Mouse (Mus musculus): ENCODE measurements around the gene Slc6a6. TPM values are rescaled to one million over a fixed set of nuclear protein-coding genes. Genes with fewer than 3 reads are reported as not detected.
A peak's percentile ranks its signal among the peaks of the same experiment; 100 is the strongest.

Slc6a6 gene
- polyA plus RNA-seq, 1 experiment: 114 TPM

- Histone ChIP-seq H3K4me3 (ENCODE audit: control insufficient read depth, low read depth, low read length) (no peak overlapping the region), H3K36me3 (ENCODE audit: control insufficient read depth, insufficient read depth, low read length) (no peaks in the 10 kb centered on the region), H3K27ac (ENCODE audit: control insufficient read depth, insufficient read depth, low read depth, low read length) (no peak overlapping the region), H3K4me1 (ENCODE audit: control insufficient read depth, insufficient read depth, low read length) (peaks cover 16% of the 10 kb centered on the region), H3K27me3 (ENCODE audit: control insufficient read depth, insufficient read depth, low read length) (no peaks in the 10 kb centered on the region)
- TF ChIP-seq CTCF (IDR thresholded peaks at IDR 0.05; ENCODE audit: control insufficient read depth, insufficient read depth, insufficient replicate concordance, low read depth, low read length) (no peak; the same call in 1 of the 2 replicates), POLR2A (IDR thresholded peaks at IDR 0.05; ENCODE audit: control insufficient read depth, low read depth, low read length) (no peak)
These were observed 732 bp upstream of the Slc6a6 start for GRCm38 (mm10) chr6:91683121-91683520.

- peaks cover 13% of the 10 kb centered on the region for H3K4me1 ChIP-seq (ENCODE audit: control insufficient read depth, insufficient read depth, low read length)
- no peaks in the 10 kb centered on the region for H3K27me3 ChIP-seq (ENCODE audit: control insufficient read depth, insufficient read depth, low read length)
- TF ChIP-seq POLR2A (IDR thresholded peaks at IDR 0.05; ENCODE audit: control insufficient read depth, low read depth, low read length) (no peak), CTCF (IDR thresholded peaks at IDR 0.05; ENCODE audit: control insufficient read depth, insufficient read depth, insufficient replicate concordance, low read depth, low read length) (no peak)
- no peaks in the 10 kb centered on the region for H3K36me3 ChIP-seq (ENCODE audit: control insufficient read depth, insufficient read depth, low read length)
- H3K4me3 ChIP-seq (ENCODE audit: control insufficient read depth, low read depth, low read length): peak overlapping the region; percentile 80
- no peak overlapping the region for H3K27ac ChIP-seq (ENCODE audit: control insufficient read depth, insufficient read depth, low read depth, low read length)
These were observed 599 bp downstream of the Slc6a6 start for GRCm38 (mm10) chr6:91684474-91684829.

GRCm38 (mm10) chr6:91684831-91685532 lies 1.1 kb downstream of the Slc6a6 start:
- H3K4me1 ChIP-seq (ENCODE audit: control insufficient read depth, insufficient read depth, low read length): peaks cover 13% of the 10 kb centered on the region
- no peaks in the 10 kb centered on the region for H3K36me3 ChIP-seq (ENCODE audit: control insufficient read depth, insufficient read depth, low read length)
- TF ChIP-seq CTCF (IDR thresholded peaks at IDR 0.05; ENCODE audit: control insufficient read depth, insufficient read depth, insufficient replicate concordance, low read depth, low read length) (no peak), POLR2A (IDR thresholded peaks at IDR 0.05; ENCODE audit: control insufficient read depth, low read depth, low read length) (no peak; the same call in 1 of the 2 replicates)
- H3K4me3 ChIP-seq (ENCODE audit: control insufficient read depth, low read depth, low read length): peak overlapping the region; percentile 80
- H3K27me3 ChIP-seq (ENCODE audit: control insufficient read depth, insufficient read depth, low read length): no peaks in the 10 kb centered on the region
- no peak overlapping the region for H3K27ac ChIP-seq (ENCODE audit: control insufficient read depth, insufficient read depth, low read depth, low read length)

- H3K4me1 ChIP-seq (ENCODE audit: control insufficient read depth, insufficient read depth, low read length): peaks cover 13% of the 10 kb centered on the region
These were observed 1.7 kb downstream of the Slc6a6 start for GRCm38 (mm10) chr6:91685533-91685883.

GRCm38 (mm10) chr6:91685896-91686295 lies 2.0 kb downstream of the Slc6a6 start:
- Histone ChIP-seq H3K4me3 (ENCODE audit: control insufficient read depth, low read depth, low read length) (no peak overlapping the region; the same call in 1 of the 2 replicates), H3K27ac (ENCODE audit: control insufficient read depth, insufficient read depth, low read depth, low read length) (no peak overlapping the region), H3K4me1 (ENCODE audit: control insufficient read depth, insufficient read depth, low read length) (peaks cover 13% of the 10 kb centered on the region), H3K36me3 (ENCODE audit: control insufficient read depth, insufficient read depth, low read length) (no peaks in the 10 kb centered on the region), H3K27me3 (ENCODE audit: control insufficient read depth, insufficient read depth, low read length) (no peaks in the 10 kb centered on the region)
- TF ChIP-seq POLR2A (IDR thresholded peaks at IDR 0.05; ENCODE audit: control insufficient read depth, low read depth, low read length): no peak
- no peak for TF ChIP-seq CTCF (IDR thresholded peaks at IDR 0.05; ENCODE audit: control insufficient read depth, insufficient read depth, insufficient replicate concordance, low read depth, low read length)

More at GRCm38 (mm10) chr6:91685533-91685883, 1.7 kb downstream of the Slc6a6 start:
- Histone ChIP-seq H3K27me3 (ENCODE audit: control insufficient read depth, insufficient read depth, low read length) (no peaks in the 10 kb centered on the region), H3K4me3 (ENCODE audit: control insufficient read depth, low read depth, low read length) (no peak overlapping the region; the same call in 1 of the 2 replicates), H3K27ac (ENCODE audit: control insufficient read depth, insufficient read depth, low read depth, low read length) (no peak overlapping the region), H3K36me3 (ENCODE audit: control insufficient read depth, insufficient read depth, low read length) (no peaks in the 10 kb centered on the region)
- TF ChIP-seq POLR2A (IDR thresholded peaks at IDR 0.05; ENCODE audit: control insufficient read depth, low read depth, low read length) (no peak), CTCF (IDR thresholded peaks at IDR 0.05; ENCODE audit: control insufficient read depth, insufficient read depth, insufficient replicate concordance, low read depth, low read length) (no peak)

- H3K27me3 ChIP-seq (ENCODE audit: control insufficient read depth, insufficient read depth, low read length): no peaks in the 10 kb centered on the region
- no peak overlapping the region for H3K4me3 ChIP-seq (ENCODE audit: control insufficient read depth, low read depth, low read length)
- H3K27ac ChIP-seq (ENCODE audit: control insufficient read depth, insufficient read depth, low read depth, low read length): no peak overlapping the region
- no peaks in the 10 kb centered on the region for H3K36me3 ChIP-seq (ENCODE audit: control insufficient read depth, insufficient read depth, low read length)
- TF ChIP-seq POLR2A (IDR thresholded peaks at IDR 0.05; ENCODE audit: control insufficient read depth, low read depth, low read length) (no peak), CTCF (IDR thresholded peaks at IDR 0.05; ENCODE audit: control insufficient read depth, insufficient read depth, insufficient replicate concordance, low read depth, low read length) (no peak)
- H3K4me1 ChIP-seq (ENCODE audit: control insufficient read depth, insufficient read depth, low read length): peaks cover 13% of the 10 kb centered on the region
These were observed 2.7 kb downstream of the Slc6a6 start for GRCm38 (mm10) chr6:91686597-91686996.

- H3K4me1 ChIP-seq (ENCODE audit: control insufficient read depth, insufficient read depth, low read length): peaks cover 13% of the 10 kb centered on the region
- TF ChIP-seq POLR2A (IDR thresholded peaks at IDR 0.05; ENCODE audit: control insufficient read depth, low read depth, low read length): no peak
- H3K36me3 ChIP-seq (ENCODE audit: control insufficient read depth, insufficient read depth, low read length): no peaks in the 10 kb centered on the region
- no peak overlapping the region for H3K27ac ChIP-seq (ENCODE audit: control insufficient read depth, insufficient read depth, low read depth, low read length)
- peak overlapping the region; percentile 12 for H3K4me3 ChIP-seq (ENCODE audit: control insufficient read depth, low read depth, low read length)
- H3K27me3 ChIP-seq (ENCODE audit: control insufficient read depth, insufficient read depth, low read length): no peaks in the 10 kb centered on the region
These were observed 4.2 kb downstream of the Slc6a6 start for GRCm38 (mm10) chr6:91688021-91688420.

Measured in testis, adult 2 months (tissue).